Mouse (Mus musculus): Measurements from ENCODE around the gene Dcp1b.
"Not testable (repeated sequence)": the region's sequence is repeated elsewhere in the genome, so short reads cannot be mapped to it uniquely, and the experiment has no call there.

The Dcp1b gene

GRCm38 (mm10) chr6:119194601-119195000 lies 19.5 kb downstream of the Dcp1b start:
- DNase-seq (ENCODE audit: low read depth, low spot score), result no peak

GRCm38 (mm10) chr6:119196382-119197305 lies 21.6 kb downstream of the Dcp1b start, which contains the start of gene Cacna1c:
Gene Cacna1c (minus strand): TSS chr6:119196418.
- no peak for DNase-seq (ENCODE audit: low read depth, low spot score)

GRCm38 (mm10) chr6:119198534-119199273 lies 23.7 kb downstream of the Dcp1b start:
- DNase-seq (ENCODE audit: low read depth, low spot score), result no peak

GRCm38 (mm10) chr6:119199274-119199879 lies 24.3 kb downstream of the Dcp1b start:
- no peak for DNase-seq (ENCODE audit: low read depth, low spot score)

- no peak for DNase-seq (ENCODE audit: low read depth, low spot score)
Observed at GRCm38 (mm10) chr6:119200362-119200761, 25.3 kb downstream of the Dcp1b start.

- DNase-seq (ENCODE audit: low read depth, low spot score), result no peak
Observed at GRCm38 (mm10) chr6:119201575-119201974, 26.5 kb downstream of the Dcp1b start.

GRCm38 (mm10) chr6:119204286-119204685 lies 29.2 kb downstream of the Dcp1b start:
- no peak for DNase-seq (ENCODE audit: low read depth, low spot score)

GRCm38 (mm10) chr6:119204915-119205314 lies 29.9 kb downstream of the Dcp1b start:
- no peak for DNase-seq (ENCODE audit: low read depth, low spot score)

GRCm38 (mm10) chr6:119206006-119206405 lies 31.0 kb downstream of the Dcp1b start:
- not testable (repeated sequence) for DNase-seq (ENCODE audit: low read depth, low spot score)

- no peak for DNase-seq (ENCODE audit: low read depth, low spot score)
Observed at GRCm38 (mm10) chr6:119213375-119213774, 38.3 kb downstream of the Dcp1b start.

- DNase-seq (ENCODE audit: low read depth, low spot score), result no peak
Observed at GRCm38 (mm10) chr6:119214190-119214589, 39.1 kb downstream of the Dcp1b start.

- DNase-seq (ENCODE audit: low read depth, low spot score), result no peak
Observed at GRCm38 (mm10) chr6:119215040-119215613, 40.1 kb downstream of the Dcp1b start.

- DNase-seq (ENCODE audit: low read depth, low spot score), result no peak
Observed at GRCm38 (mm10) chr6:119217661-119218060, 42.6 kb downstream of the Dcp1b start.

- DNase-seq (ENCODE audit: low read depth, low spot score), result no peak
Observed at GRCm38 (mm10) chr6:119218591-119218990, 43.5 kb downstream of the Dcp1b start.

- no peak for DNase-seq (ENCODE audit: low read depth, low spot score)
Observed at GRCm38 (mm10) chr6:119219237-119219870, 44.3 kb downstream of the Dcp1b start.

- no peak for DNase-seq (ENCODE audit: low read depth, low spot score)
Observed at GRCm38 (mm10) chr6:119220297-119220696, 45.2 kb downstream of the Dcp1b start.

GRCm38 (mm10) chr6:119224451-119225195 lies 49.6 kb downstream of the Dcp1b start:
- no peak for DNase-seq (ENCODE audit: low read depth, low spot score)

GRCm38 (mm10) chr6:119225226-119225625 lies 50.2 kb downstream of the Dcp1b start:
- DNase-seq (ENCODE audit: low read depth, low spot score), result no peak

- DNase-seq (ENCODE audit: low read depth, low spot score), result no peak
Observed at GRCm38 (mm10) chr6:119225731-119226130, 50.7 kb downstream of the Dcp1b start.

GRCm38 (mm10) chr6:119227001-119227400 lies 51.9 kb downstream of the Dcp1b start:
- DNase-seq (ENCODE audit: low read depth, low spot score), result no peak

Measured in retina, adult 2 months (tissue).